Mouse (Mus musculus) CH12.LX (cell line): ENCODE data around the gene Myh9. TPM values are rescaled to one million over a fixed set of nuclear protein-coding genes. Genes with fewer than 3 reads are reported as not detected.

Experiments used
- DNase-seq: peaks from one replicate; pipeline ENCODE4 v3.0.0-alpha.2; 2013; ENCODE audit errors: extremely low read depth
- H3K27ac ChIP-seq: 2 replicates; pipeline ENCODE4 v1.5.1; 2012; ENCODE audit warnings: low read depth, mild to moderate bottlenecking, control low read depth, moderate library complexity; ENCODE audit not compliant: insufficient read depth
- H3K27me3 ChIP-seq: replicated peaks from 2 replicates; pipeline ENCODE3; 2012; ENCODE audit warnings: inconsistent platforms
- H3K36me3 ChIP-seq, 2 experiments: replicated peaks in 1 of 2; 2 replicates each; pipeline versions ENCODE3 to v1.6.1; 2012; ENCODE audit warnings: inconsistent platforms in 1 of 2, low read length in 1 of 2, mild to moderate bottlenecking in 1 of 2, mixed read lengths in 1 of 2, moderate library complexity in 1 of 2; ENCODE audit not compliant: control insufficient read depth in 1 of 2, insufficient read depth in 1 of 2
- H3K4me1 ChIP-seq, 2 experiments: 2 replicates each; pipeline ENCODE4 v1.6.1; 2012; ENCODE audit warnings: inconsistent platforms in 1 of 2, moderate library complexity in 1 of 2; ENCODE audit not compliant: insufficient read depth in 2 of 2, control insufficient read depth in 1 of 2
- H3K4me2 ChIP-seq: 2 replicates; pipeline ENCODE4 v1.6.1; 2012; ENCODE audit warnings: low read depth, mild to moderate bottlenecking, control low read depth; ENCODE audit not compliant: poor library complexity, insufficient read depth, severe bottlenecking
- H3K4me3 ChIP-seq, 3 experiments: fragments of 150-350 bp in 1 of 3; sonication (generic) in 1 of 3; replicated peaks in 1 of 3; 2 replicates each; pipeline versions ENCODE3 to v1.5.1; 2011 to 2012; ENCODE audit warnings: low read depth in 2 of 3, low read length in 2 of 3, mild to moderate bottlenecking in 2 of 3, moderate library complexity in 2 of 3, control low read depth in 1 of 3, improper control_type of control experiment in 1 of 3, inconsistent platforms in 1 of 3, mixed read lengths in 1 of 3; ENCODE audit not compliant: poor library complexity in 1 of 3
- H3K79me2 ChIP-seq: replicated peaks from 2 replicates; pipeline ENCODE4 v1.6.1; 2012; ENCODE audit warnings: mild to moderate bottlenecking, moderate library complexity; ENCODE audit not compliant: control insufficient read depth, poor library complexity, insufficient read depth, severe bottlenecking; ENCODE audit errors: extremely low read depth
- H3K9ac ChIP-seq: 2 replicates; pipeline ENCODE4 v1.6.1; 2012; ENCODE audit warnings: low read depth, mild to moderate bottlenecking, control low read depth, moderate library complexity; ENCODE audit not compliant: insufficient read depth
- H3K9me3 ChIP-seq: replicated peaks from 2 replicates; pipeline ENCODE3; 2012; ENCODE audit warnings: low read length, inconsistent platforms, mixed read lengths
- BHLHE40 ChIP-seq: IDR thresholded peaks from 2 replicates; pipeline ENCODE4 v1.6.1; 2011; ENCODE audit warnings: mild to moderate bottlenecking, low read depth, low read length, improper control_type of control experiment
- CHD1 ChIP-seq: IDR thresholded peaks from 2 replicates; pipeline ENCODE4 v1.6.1; 2012; ENCODE audit warnings: low read depth, low read length, improper control_type of control experiment, inconsistent platforms
- ELF1 ChIP-seq: IDR thresholded peaks from 2 replicates; pipeline ENCODE4 v1.6.1; 2014; ENCODE audit warnings: low read depth, mild to moderate bottlenecking, inconsistent platforms, low read length, improper control_type of control experiment
- EP300 ChIP-seq: IDR thresholded peaks from 2 replicates; pipeline ENCODE4 v1.6.1; 2011; ENCODE audit warnings: low read length, improper control_type of control experiment
- ETS1 ChIP-seq: conservative IDR thresholded peaks from 2 replicates; pipeline ENCODE4 v1.6.1; 2012; ENCODE audit warnings: low read depth, mild to moderate bottlenecking, inconsistent platforms, low read length, improper control_type of control experiment, moderate library complexity
- IRF4 ChIP-seq: IDR thresholded peaks from 2 replicates; pipeline ENCODE4 v1.6.1; 2014; ENCODE audit warnings: low read depth, mild to moderate bottlenecking, inconsistent platforms, low read length, improper control_type of control experiment
- MAFK ChIP-seq: IDR thresholded peaks from 2 replicates; pipeline ENCODE4 v1.6.1; 2011; ENCODE audit warnings: low read length, improper control_type of control experiment; ENCODE audit not compliant: insufficient replicate concordance
- MAZ ChIP-seq: IDR thresholded peaks from 2 replicates; pipeline ENCODE4 v1.6.1; 2012; ENCODE audit warnings: low read depth, mild to moderate bottlenecking, inconsistent platforms, low read length, improper control_type of control experiment, moderate library complexity
- MXI1 ChIP-seq: IDR thresholded peaks from 2 replicates; pipeline ENCODE4 v1.6.1; 2011; ENCODE audit warnings: mild to moderate bottlenecking, low read depth, low read length, improper control_type of control experiment
- MYC ChIP-seq: IDR thresholded peaks from 2 replicates; pipeline ENCODE4 v1.6.1; 2011; ENCODE audit warnings: low read depth, mild to moderate bottlenecking, improper control_type of control experiment, low read length
- NELFE ChIP-seq: IDR thresholded peaks from 2 replicates; pipeline ENCODE4 v1.6.1; 2011; ENCODE audit warnings: low read depth, low read length, improper control_type of control experiment
- NRF1 ChIP-seq: IDR thresholded peaks from 2 replicates; pipeline ENCODE4 v1.6.1; 2014; ENCODE audit warnings: low read depth, mild to moderate bottlenecking, inconsistent platforms, low read length, improper control_type of control experiment, moderate library complexity
- POLR2A ChIP-seq: IDR thresholded peaks from 2 replicates; pipeline ENCODE4 v1.6.1; 2011; ENCODE audit warnings: low read depth, mild to moderate bottlenecking, improper control_type of control experiment, low read length
- RAD21 ChIP-seq: IDR thresholded peaks from 2 replicates; pipeline ENCODE4 v1.6.1; 2011; ENCODE audit warnings: low read depth, mild to moderate bottlenecking, low read length, improper control_type of control experiment, moderate library complexity
- RCOR1 ChIP-seq: conservative IDR thresholded peaks from 2 replicates; pipeline ENCODE4 v1.6.1; 2012; ENCODE audit warnings: low read depth, mild to moderate bottlenecking, inconsistent platforms, low read length, improper control_type of control experiment
- SIN3A ChIP-seq: IDR thresholded peaks from 2 replicates; pipeline ENCODE4 v1.6.1; 2012; ENCODE audit warnings: low read length, improper control_type of control experiment, inconsistent platforms
- SMC3 ChIP-seq: IDR thresholded peaks from 2 replicates; pipeline ENCODE4 v1.6.1; 2011; ENCODE audit warnings: low read depth, low read length, improper control_type of control experiment
- TCF12 ChIP-seq: IDR thresholded peaks from 2 replicates; pipeline ENCODE4 v1.6.1; 2014; ENCODE audit warnings: low read depth, mild to moderate bottlenecking, inconsistent platforms, low read length, improper control_type of control experiment
- ZNF384 ChIP-seq: IDR thresholded peaks from 2 replicates; pipeline ENCODE4 v1.6.1; 2012; ENCODE audit warnings: low read depth, low read length, improper control_type of control experiment, inconsistent platforms
- dilution Hi-C: fragments of 300-500 bp; cut with MboI; formaldehyde crosslinking; loops from 2 replicates; pipeline ENCODE4 v1.14.3; 2020; ENCODE audit warnings: low sequenced_read_pairs; ENCODE audit not compliant: extremely low pct_unique_long_range_greater_than_20kb, extremely low pct_ligation_motif_present
- in situ Hi-C: fragments of 300-500 bp; cut with MboI; formaldehyde crosslinking; loops from 3 replicates; pipeline ENCODE4 v1.14.3; 2019; ENCODE audit warnings: low sequenced_read_pairs, low pct_ligation_motif_present, low pct_unique_long_range_greater_than_20kb, mixed read lengths
- polyA plus RNA-seq: library from polyadenylated mRNA; unstranded; fragments of >175 nt; gene quantifications from 2 replicates; pipeline ENCODE4 v1.2.1, GENCODE M21; 2012; ENCODE audit warnings: low read depth; ENCODE audit not compliant: insufficient read length
- total RNA-seq, 2 experiments: library from RNA; depleted of rRNA; stranded (reverse); fragments of 300-350 nt in 1 of 2; fragments of >200 nt in 1 of 2; gene quantifications; 2 replicates each; pipeline ENCODE4 v1.2.3; 2012 to 2014

The Myh9 gene
- total and polyA plus RNA-seq, 3 experiments: 43.8 to 165 (median 146) TPM

DNA sequence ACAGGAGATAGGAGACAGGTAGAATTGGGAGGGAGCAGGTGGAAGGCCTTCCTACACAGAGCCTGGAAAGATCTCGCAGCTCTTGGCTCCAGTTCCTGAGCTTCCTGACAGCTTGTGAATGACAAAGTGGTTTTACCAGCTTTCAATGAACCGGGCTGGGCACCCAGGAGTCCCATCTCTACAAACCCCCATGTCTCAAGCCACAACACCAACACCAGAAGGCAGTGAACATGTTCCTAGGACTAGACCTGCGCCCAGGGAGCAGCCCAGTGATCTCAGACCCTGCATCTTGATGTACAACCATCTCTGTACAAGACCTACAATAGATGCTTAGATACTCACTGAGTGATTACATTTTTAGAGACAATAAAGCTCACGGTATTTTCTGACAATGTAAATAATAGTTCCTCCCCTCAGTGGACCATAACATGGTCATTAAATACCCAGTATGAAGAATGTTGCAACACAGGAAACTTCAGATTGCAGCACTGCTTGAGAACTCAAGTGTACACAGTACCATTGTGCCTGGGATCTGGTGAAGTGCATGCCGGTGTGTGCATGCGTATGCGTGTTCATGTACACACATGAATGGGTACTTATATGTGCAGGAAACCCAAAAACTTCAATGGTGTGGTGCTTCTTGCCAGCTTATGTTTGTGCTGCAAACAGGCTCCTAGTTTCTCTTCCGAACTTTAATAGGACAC, 10.1 kb downstream of the Myh9 start:
- in situ Hi-C loops: no loop called here
- Histone ChIP-seq H3K4me3 (no peak overlapping the region), H3K27ac (peak overlapping the region; percentile 94), H3K79me2 (peaks cover 98% of the 10 kb centered on the region), H3K27me3 (no peaks in the 10 kb centered on the region), H3K4me2 (peak overlapping the region; percentile 18; the same call in 1 of the 2 replicates), H3K9me3 (no peaks in the 10 kb centered on the region), H3K36me3 (peaks cover 19 to 60% of the 10 kb centered on the region in 2 experiments), H3K9ac (peak overlapping the region; percentile 6), H3K4me1 (peaks cover 56 to 92% of the 10 kb centered on the region in 2 experiments)
- dilution Hi-C loops: no loop called here
- TF ChIP-seq NELFE: no peak
- TF ChIP-seq MAFK: no peak
- no peak for TF ChIP-seq ZNF384
- no peak for TF ChIP-seq RCOR1
- DNase-seq: no peak

DNA sequence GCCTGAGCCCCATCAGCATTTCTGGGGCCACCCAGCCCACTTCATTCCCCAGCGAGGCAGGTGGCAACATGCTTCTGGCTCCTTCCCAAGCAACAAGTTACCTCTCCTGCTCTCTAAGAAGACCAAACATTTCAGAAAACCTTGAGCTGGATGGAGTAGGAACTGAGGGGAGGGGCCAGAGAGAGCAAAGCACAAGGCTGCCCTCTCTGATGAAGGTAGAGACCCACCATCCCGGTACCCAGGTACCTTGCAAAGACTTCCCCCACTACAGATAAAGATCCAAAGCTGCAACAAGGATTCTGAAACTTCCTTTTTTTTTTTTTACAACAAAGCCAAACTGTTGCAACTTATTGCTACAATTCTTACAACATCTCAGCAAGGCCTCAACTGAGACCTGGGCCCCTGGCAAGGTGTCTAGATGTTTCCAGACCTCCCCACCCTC, 10.8 kb downstream of the Myh9 start:
- Histone ChIP-seq H3K4me1 (peaks cover 49 to 89% of the 10 kb centered on the region in 2 experiments), H3K9me3 (no peaks in the 10 kb centered on the region), H3K9ac (peak overlapping the region; percentile 6), H3K27ac (peak overlapping the region; percentile 94), H3K4me2 (peak overlapping the region; percentile 18), H3K36me3 (peaks cover 23 to 65% of the 10 kb centered on the region in 2 experiments), H3K27me3 (no peaks in the 10 kb centered on the region), H3K79me2 (peaks cover 98% of the 10 kb centered on the region), H3K4me3 (no peak overlapping the region)
- TF ChIP-seq TCF12 (no peak), ZNF384 (peak; percentile 40; the same call in 1 of the 2 replicates)
- dilution Hi-C loops (no loop called here), in situ Hi-C loops (no loop called here)
- DNase-seq: no peak

DNA sequence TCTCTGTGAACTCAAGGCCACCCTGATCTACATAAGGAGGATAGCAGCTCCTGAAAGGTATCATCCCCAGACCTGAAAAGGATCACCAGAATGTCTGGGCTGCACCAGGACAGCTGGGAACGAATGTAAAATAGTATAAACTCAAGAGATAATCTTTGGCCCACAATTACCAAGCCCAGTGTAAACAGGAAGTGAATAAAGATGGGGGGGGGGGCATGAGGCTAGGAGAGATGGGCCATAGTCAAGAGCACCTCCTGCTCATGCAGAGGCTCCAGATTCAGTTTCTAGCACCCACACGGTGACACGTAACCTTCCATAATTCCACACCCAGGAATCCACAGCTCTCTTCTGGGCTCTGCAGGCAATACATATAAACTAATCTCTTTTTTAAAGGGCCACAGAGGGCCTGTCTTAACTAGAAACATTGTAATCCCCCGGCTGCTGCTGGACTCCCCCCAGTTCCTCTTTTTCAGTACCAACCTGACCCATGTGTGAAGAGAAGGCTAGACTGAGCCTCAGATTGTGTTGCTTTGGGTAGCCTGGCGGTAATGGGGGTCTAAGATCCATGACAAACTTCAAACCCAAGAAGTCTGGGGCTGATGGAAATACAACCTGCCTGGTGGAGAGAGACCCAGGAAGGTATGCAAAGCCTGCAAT, 11.4 kb downstream of the Myh9 start:
- H3K9me3 ChIP-seq: no peaks in the 10 kb centered on the region
- dilution Hi-C loops: no loop called here
- in situ Hi-C loops: no loop called here
- peak overlapping the region; percentile 18 for H3K4me2 ChIP-seq
- H3K4me1 ChIP-seq: peaks cover 47 to 89% of the 10 kb centered on the region in 2 experiments
- no peak overlapping the region for H3K4me3 ChIP-seq
- peak overlapping the region; percentile 94 for H3K27ac ChIP-seq
- H3K9ac ChIP-seq: peak overlapping the region; percentile 6; the same call in 1 of the 2 replicates
- H3K79me2 ChIP-seq: peaks cover 98% of the 10 kb centered on the region
- peaks cover 23 to 67% of the 10 kb centered on the region in 2 experiments for H3K36me3 ChIP-seq
- DNase-seq: no peak
- no peaks in the 10 kb centered on the region for H3K27me3 ChIP-seq
- TF ChIP-seq SMC3 (no peak; the same call in none of the 2 replicates), MYC (no peak), EP300 (peak; percentile 65; the same call in 1 of the 2 replicates), IRF4 (peak; percentile 75), TCF12 (peak; percentile 38; the same call in 1 of the 2 replicates), CHD1 (no peak), MXI1 (0 out of 2 replicates have a peak, but pooled peaks have one; percentile 37), ELF1 (peak; percentile 60), ETS1 (0 out of 2 replicates have a peak, but pooled peaks have one; percentile 25), MAZ (peak; percentile 75; the same call in 1 of the 2 replicates), BHLHE40 (0 out of 2 replicates have a peak, but pooled peaks have one; percentile 9), POLR2A (no peak), SIN3A (peak; percentile 51; the same call in 1 of the 2 replicates), MAFK (no peak; the same call in 1 of the 2 replicates), NRF1 (no peak), RAD21 (peak; percentile 0)
- TF ChIP-seq, all 38 proteins: peak for 10
